Mouse (Mus musculus): Measurements from ENCODE around the gene Rad50. TPM values are rescaled to one million over a fixed set of nuclear protein-coding genes. Genes with fewer than 3 reads are reported as not detected.

Gene Rad50
- polyA plus RNA-seq (2015; fragmentation: Nextera tagmentation; extraction: Ambion mirVana), result 33.2 and 33.6 TPM in 2 replicates

DNA sequence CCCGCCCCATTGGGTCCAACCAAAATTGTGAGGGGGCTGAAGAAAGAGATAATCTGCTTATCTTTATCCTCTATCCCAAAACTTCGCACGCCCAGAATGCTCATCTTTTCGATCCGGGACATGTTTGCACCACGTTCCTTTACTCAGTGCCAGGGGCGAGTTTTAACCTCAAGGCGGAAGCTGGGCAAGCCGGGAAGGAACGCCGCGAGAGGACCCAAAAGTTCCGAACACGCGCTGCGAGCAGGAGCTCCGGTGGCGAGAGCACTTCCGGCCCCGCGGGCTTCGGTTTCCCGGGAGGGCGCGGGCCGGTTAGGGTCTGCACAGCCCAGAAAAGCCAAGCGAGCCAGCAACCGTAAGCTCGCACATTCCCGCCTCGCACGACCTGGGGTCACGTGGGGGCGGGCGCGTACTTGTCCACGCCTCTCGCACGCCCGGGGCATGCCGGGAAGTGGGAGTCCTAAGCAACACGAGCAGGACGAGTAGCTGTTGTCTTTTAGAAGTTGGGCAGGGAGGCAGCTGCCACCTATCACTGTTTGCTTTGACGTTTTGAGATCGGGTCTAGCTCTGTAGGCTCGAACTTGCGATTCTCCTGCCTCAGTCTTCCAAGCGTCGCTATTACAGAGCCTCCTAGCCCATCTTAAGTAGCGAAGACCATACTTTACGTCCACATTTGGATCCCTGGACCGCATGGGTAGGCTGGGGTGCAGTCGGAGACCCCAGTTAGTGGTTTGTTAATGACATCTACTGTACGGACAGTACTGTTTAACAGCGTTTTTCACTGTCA is at the start of gene Rad50:
Rad50 (minus strand) TSS at position 386 of the 784 bp plus-strand sequence.
- 4% methylated on average over 55 of the region's 55 CpGs for WGBS
- H3K9ac ChIP-seq, result peak within 1 kb of the TSS; percentile 87
- H3K36me3 ChIP-seq, result peaks cover 6% of the 10 kb centered on the region; the same call in 1 of the 2 replicates
- peak within 1 kb of the TSS; percentile 74 for H3K4me3 ChIP-seq
- H3K4me1 ChIP-seq, result peaks cover 6% of the 10 kb centered on the region
- peak; percentile 91 for ATAC-seq (ENCODE audit: insufficient number of reproducible peaks, insufficient read depth, low FRiP score, low TSS enrichment, low read depth)
- H3K9me3 ChIP-seq, result no peaks in the 10 kb centered on the region
- H3K27me3 ChIP-seq, result no peaks in the 10 kb centered on the region
- peak within 1 kb of the TSS; percentile 87 for H3K4me2 ChIP-seq
- peak within 1 kb of the TSS; percentile 92 for H3K27ac ChIP-seq

DNA sequence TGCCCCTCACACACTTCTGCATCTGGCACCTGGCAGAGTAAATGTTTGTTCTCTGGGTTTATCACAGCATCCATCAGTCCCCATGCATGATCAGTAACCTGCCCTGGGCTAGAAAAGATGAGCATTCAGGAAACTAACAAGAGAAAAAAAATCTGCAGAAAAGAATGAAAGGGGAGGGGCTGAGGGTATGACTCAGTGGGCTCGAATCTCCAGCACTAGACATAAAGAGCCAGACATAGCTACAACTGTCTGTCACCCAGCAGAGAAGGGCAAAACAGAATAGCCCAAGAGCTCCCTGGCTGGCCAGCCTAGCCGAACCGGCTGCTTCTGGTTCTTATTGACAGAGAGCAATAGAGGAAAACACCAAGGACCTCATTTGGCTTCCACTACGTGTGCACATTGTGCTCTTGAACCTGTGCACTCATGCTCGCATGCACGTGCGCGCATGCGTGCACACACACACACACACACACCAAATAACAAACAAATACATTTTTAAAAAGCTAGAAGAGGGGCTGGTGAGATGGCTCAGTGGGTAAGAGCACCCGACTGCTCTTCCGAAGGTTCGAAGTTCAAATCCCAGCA is 48.0 kb upstream of the Rad50 start:
- Histone ChIP-seq H3K9ac (no peak overlapping the region), H3K27ac (no peak overlapping the region), H3K4me3 (no peak overlapping the region), H3K4me2 (no peak overlapping the region), H3K9me3 (no peaks in the 10 kb centered on the region), H3K36me3 (no peaks in the 10 kb centered on the region), H3K27me3 (peaks cover 7% of the 10 kb centered on the region), H3K4me1 (peaks cover 15% of the 10 kb centered on the region)
- WGBS, result 81% methylated on average over 12 of the region's 12 CpGs
- no peak for ATAC-seq (ENCODE audit: insufficient number of reproducible peaks, insufficient read depth, low FRiP score, low TSS enrichment, low read depth)

DNA sequence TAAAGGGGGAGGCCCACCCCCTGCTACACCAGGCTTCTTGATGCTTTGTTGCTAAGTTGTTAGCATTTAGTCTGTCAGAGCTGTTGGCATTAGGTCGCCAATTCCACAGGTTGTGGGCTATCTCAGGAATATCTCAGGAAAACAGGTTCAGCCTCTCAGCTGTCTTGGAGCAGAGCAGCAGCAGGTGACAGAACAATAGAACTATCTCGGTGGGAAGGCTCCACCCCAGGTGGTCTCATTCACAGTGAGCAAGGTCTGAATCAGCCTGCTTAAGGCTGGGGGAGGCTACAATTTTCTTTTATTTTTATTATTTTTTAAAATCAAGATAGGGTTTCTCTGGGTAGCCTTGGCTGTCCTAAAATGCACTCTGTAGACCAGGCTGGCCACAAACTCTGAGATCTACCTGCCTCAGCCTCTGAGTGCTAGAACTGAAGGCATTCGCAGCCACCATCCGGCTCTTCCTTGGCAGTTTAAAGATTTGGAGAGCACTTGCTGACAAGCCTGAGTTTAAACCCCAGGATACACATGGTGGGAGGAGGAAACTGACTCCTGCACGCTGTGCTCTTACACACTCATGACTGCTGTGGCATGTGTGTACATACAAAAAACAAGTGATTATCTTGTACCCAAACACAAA is 42.7 kb upstream of the Rad50 start:
- H3K4me2 ChIP-seq, result no peak overlapping the region
- 55% methylated on average over 5 of the region's 5 CpGs for WGBS
- H3K4me3 ChIP-seq, result no peak overlapping the region
- H3K4me1 ChIP-seq, result 0 out of 2 replicates have a peak, but pooled peaks cover 2% of the 10 kb centered on the region
- no peak for ATAC-seq (ENCODE audit: insufficient number of reproducible peaks, insufficient read depth, low FRiP score, low TSS enrichment, low read depth)
- H3K27ac ChIP-seq, result no peak overlapping the region
- no peak overlapping the region for H3K9ac ChIP-seq
- no peaks in the 10 kb centered on the region for H3K9me3 ChIP-seq
- no peaks in the 10 kb centered on the region for H3K27me3 ChIP-seq
- no peaks in the 10 kb centered on the region for H3K36me3 ChIP-seq

DNA sequence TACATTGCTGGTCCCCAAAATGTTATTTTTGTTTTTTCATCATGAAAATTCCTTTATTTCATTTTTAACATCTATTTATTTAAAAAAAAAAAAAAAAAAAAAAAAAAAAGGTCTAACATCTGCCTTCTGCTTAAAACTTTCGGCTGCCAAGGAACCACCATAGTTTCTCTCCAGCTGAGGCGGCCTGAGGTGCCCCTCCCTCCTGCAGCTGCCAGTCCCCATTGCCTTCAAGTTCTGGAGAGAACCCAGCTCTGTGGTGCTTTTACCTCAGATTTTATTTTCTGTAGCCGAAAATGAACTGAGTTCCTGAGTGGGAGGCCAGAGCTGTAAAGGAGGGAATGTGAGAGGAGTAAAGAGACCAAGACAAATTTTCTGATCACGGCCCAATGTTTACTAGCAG is 42.2 kb upstream of the Rad50 start:
- Histone ChIP-seq H3K27me3 (no peaks in the 10 kb centered on the region), H3K27ac (no peak overlapping the region), H3K4me3 (no peak overlapping the region), H3K36me3 (no peaks in the 10 kb centered on the region), H3K9ac (no peak overlapping the region), H3K4me1 (0 out of 2 replicates have a peak, but pooled peaks cover 2% of the 10 kb centered on the region), H3K9me3 (no peaks in the 10 kb centered on the region), H3K4me2 (no peak overlapping the region)
- 53% methylated on average over 4 of the region's 4 CpGs for WGBS
- ATAC-seq (ENCODE audit: insufficient number of reproducible peaks, insufficient read depth, low FRiP score, low TSS enrichment, low read depth), result no peak

DNA sequence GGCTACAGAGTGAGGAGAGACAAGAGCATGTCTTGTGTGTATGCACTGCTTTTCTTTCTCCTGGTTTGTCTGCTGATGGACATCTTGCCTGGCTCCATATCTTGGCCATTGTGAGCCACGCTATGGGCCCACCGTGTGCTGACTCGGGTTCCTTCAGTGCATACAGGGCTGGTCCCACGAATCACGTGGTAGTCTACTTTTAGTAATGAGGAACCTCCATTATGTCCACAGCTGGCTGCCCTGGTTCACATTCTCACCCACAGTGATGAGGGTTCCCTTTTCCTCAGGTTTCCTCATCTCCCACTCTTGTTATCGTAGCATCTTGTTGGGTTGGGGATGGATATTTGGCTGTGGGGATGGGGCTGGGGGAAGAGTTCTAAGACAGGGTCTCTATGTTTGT is 41.5 kb upstream of the Rad50 start:
- no peaks in the 10 kb centered on the region for H3K36me3 ChIP-seq
- H3K4me2 ChIP-seq, result no peak overlapping the region
- WGBS, result 88% methylated on average over 6 of the region's 6 CpGs
- H3K27ac ChIP-seq, result no peak overlapping the region
- H3K9me3 ChIP-seq, result no peaks in the 10 kb centered on the region
- H3K27me3 ChIP-seq, result no peaks in the 10 kb centered on the region
- H3K4me3 ChIP-seq, result no peak overlapping the region
- 0 out of 2 replicates have a peak, but pooled peaks cover 2% of the 10 kb centered on the region for H3K4me1 ChIP-seq
- H3K9ac ChIP-seq, result no peak overlapping the region
- ATAC-seq (ENCODE audit: insufficient number of reproducible peaks, insufficient read depth, low FRiP score, low TSS enrichment, low read depth), result no peak

DNA sequence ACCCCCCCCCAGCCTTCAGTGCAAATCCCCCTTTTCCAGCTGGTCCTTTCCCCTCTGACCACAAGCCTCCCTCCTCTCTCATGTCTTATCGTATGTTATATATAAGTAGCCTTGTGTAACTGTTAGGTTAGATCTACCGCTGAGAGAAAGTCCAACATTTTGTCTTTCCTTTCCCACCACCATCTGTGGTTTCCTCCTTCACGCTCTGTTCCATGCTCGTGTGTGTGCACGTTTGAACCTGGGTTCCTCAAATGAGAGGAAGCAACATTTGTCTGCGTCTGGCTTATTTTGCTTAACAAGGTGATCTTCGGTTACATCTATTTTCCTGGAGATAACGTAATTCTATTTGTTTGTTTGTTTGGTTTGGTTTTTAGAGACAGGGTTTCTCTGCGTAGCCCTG is 40.9 kb upstream of the Rad50 start:
- no peak overlapping the region for H3K9ac ChIP-seq
- WGBS, result 82% methylated on average over 9 of the region's 9 CpGs
- ATAC-seq (ENCODE audit: insufficient number of reproducible peaks, insufficient read depth, low FRiP score, low TSS enrichment, low read depth), result no peak
- no peak overlapping the region for H3K4me2 ChIP-seq
- H3K27ac ChIP-seq, result no peak overlapping the region
- H3K4me1 ChIP-seq, result 0 out of 2 replicates have a peak, but pooled peaks cover 2% of the 10 kb centered on the region
- H3K9me3 ChIP-seq, result no peaks in the 10 kb centered on the region
- no peak overlapping the region for H3K4me3 ChIP-seq
- H3K27me3 ChIP-seq, result no peaks in the 10 kb centered on the region
- no peaks in the 10 kb centered on the region for H3K36me3 ChIP-seq

DNA sequence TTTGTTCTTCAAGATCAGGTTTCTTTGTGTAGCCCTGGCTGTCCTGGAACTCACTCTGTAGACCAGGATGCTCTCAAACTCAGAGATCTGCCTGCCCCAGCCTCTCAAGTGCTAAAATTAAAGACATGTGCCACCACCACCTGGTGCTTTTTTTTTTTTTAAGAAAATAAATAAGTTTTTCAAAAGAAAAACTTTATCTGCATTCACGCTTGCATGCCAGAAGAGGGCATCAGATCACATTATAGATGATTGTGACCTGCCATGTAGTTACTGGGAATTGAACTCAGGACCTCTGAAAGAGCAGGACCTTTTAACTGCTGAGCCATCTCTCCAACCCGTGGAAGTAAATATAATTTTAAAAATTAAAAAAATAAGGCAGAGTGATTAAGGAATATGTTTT is 38.1 kb upstream of the Rad50 start:
- no peaks in the 10 kb centered on the region for H3K36me3 ChIP-seq
- no peak overlapping the region for H3K9ac ChIP-seq
- H3K4me2 ChIP-seq, result no peak overlapping the region
- ATAC-seq (ENCODE audit: insufficient number of reproducible peaks, insufficient read depth, low FRiP score, low TSS enrichment, low read depth), result no peak
- no peaks in the 10 kb centered on the region for H3K27me3 ChIP-seq
- no peak overlapping the region for H3K4me3 ChIP-seq
- 87% methylated on average over 2 of the region's 2 CpGs for WGBS
- H3K4me1 ChIP-seq, result 0 out of 2 replicates have a peak, but pooled peaks cover 2% of the 10 kb centered on the region
- H3K9me3 ChIP-seq, result no peaks in the 10 kb centered on the region
- H3K27ac ChIP-seq, result no peak overlapping the region

DNA sequence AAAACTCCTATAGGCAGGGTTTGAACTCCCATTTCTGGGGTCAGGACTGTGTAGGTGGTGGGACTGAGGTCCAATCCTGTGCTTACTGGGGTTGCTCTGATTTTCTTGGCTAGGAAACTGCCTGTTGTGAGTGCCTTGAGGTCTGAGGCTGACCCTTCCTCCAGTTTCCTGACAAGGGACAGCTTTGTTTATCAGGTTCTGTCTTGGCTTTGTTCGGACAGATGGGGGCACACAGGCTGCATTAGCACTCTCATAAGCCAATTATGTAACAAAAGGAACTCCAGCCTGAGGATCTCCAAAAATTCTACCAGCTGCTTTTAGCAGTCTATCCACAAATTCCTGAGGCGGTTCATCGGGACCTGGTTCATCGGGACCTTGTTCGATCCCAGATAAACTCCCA is 35.2 kb upstream of the Rad50 start:
- no peaks in the 10 kb centered on the region for H3K36me3 ChIP-seq
- no peak overlapping the region for H3K4me3 ChIP-seq
- H3K4me1 ChIP-seq, result no peaks in the 10 kb centered on the region
- no peak for ATAC-seq (ENCODE audit: insufficient number of reproducible peaks, insufficient read depth, low FRiP score, low TSS enrichment, low read depth)
- no peak overlapping the region for H3K4me2 ChIP-seq
- 9% methylated on average over 5 of the region's 5 CpGs for WGBS
- no peaks in the 10 kb centered on the region for H3K9me3 ChIP-seq
- H3K27ac ChIP-seq, result no peak overlapping the region
- H3K27me3 ChIP-seq, result no peaks in the 10 kb centered on the region
- H3K9ac ChIP-seq, result no peak overlapping the region

DNA sequence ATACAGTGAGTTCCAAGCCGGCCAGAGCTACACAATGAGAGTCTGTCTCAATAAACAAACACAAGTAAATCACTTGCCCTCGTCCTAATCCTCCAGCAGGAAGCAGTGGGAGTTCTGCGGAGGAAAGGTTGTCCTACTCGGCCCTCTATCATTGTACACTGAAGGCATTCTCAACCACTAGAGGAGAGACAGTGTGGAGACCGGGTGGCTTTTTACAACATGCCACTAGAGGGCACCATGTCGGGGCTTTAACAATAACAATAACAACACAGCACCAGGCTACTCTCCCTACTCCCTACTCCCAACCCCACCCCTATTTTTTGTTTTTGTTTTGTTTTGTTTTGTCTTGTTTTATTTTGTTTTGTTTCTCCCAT is 30.4 kb upstream of the Rad50 start:
- no peak overlapping the region for H3K4me3 ChIP-seq
- H3K27ac ChIP-seq, result no peak overlapping the region
- no peaks in the 10 kb centered on the region for H3K9me3 ChIP-seq
- no peak overlapping the region for H3K4me2 ChIP-seq
- H3K9ac ChIP-seq, result no peak overlapping the region
- no peaks in the 10 kb centered on the region for H3K27me3 ChIP-seq
- H3K36me3 ChIP-seq, result no peaks in the 10 kb centered on the region
- WGBS, result 42% methylated on average over 6 of the region's 6 CpGs
- H3K4me1 ChIP-seq, result no peaks in the 10 kb centered on the region
- ATAC-seq (ENCODE audit: insufficient number of reproducible peaks, insufficient read depth, low FRiP score, low TSS enrichment, low read depth), result no peak

DNA sequence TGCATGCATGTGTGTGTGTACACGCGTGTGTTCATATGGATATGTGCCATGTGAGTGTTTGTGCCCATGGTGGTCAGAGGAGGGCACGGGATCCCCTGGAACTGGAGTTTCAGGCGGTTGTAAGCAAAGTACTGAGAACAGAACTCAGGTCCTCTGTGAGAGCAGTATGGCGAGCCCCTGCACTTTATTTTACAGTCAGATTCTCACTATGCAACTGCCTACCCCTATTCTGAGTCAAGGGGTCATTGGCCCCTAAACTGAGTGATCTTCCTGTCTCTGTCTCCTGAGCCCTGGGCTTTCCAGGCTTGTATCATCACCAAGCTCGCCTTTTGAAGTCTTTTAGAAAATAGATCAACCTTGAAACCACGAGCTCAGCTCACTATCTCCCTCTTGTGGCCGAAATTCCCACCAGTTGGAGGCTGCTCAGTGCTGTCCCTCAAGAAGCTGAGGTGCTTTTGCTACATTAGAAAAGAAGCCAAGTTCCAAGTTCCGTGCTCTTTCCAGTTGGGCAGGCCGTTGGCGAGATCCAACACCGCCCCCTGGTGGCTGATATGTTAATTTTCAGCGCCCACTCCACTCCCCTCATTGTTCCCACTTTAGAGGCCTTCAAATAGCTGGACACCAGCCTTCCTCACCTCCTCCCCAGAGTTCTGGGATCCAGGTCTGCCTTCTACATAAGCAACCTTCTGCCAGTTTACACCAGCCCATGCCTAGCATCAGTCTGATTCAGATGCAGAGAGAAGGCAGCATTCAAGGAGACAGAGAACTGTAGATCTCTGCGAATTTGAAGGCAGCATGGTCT is 29.9 kb upstream of the Rad50 start:
- no peaks in the 10 kb centered on the region for H3K36me3 ChIP-seq
- no peak overlapping the region for H3K4me2 ChIP-seq
- no peak for ATAC-seq (ENCODE audit: insufficient number of reproducible peaks, insufficient read depth, low FRiP score, low TSS enrichment, low read depth)
- H3K9me3 ChIP-seq, result no peaks in the 10 kb centered on the region
- H3K27me3 ChIP-seq, result no peaks in the 10 kb centered on the region
- 47% methylated on average over 14 of the region's 14 CpGs for WGBS
- H3K4me3 ChIP-seq, result no peak overlapping the region
- no peak overlapping the region for H3K9ac ChIP-seq
- H3K4me1 ChIP-seq, result no peaks in the 10 kb centered on the region
- no peak overlapping the region for H3K27ac ChIP-seq

DNA sequence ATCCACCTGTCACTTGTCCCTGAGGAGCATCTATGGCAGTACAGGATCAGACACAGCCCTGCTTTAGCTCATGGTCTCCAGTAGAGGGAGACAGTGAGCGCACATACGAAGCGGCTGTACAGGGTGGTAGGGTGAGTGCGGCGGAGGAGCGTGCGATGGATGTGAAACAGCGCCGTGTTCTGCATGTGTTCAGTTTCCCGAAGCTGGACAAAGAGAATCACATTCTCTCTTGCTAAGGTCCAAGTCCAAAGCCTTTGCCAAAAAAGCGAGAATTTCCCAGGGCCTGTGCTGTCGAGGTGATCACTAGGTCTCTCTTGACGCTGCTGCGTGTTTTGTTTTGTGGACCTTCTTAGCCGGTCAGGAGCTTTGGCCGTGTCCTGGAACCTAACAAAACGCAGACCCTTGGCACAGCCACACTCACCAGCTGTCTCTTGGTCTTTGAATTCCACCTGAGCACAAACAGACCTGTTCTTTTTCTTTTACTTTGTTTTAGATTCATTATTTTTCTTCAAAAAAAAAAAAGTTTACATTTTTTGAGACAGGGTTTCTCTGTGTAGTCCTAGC is 28.6 kb upstream of the Rad50 start:
- H3K9ac ChIP-seq, result 0 out of 2 replicates have a peak overlapping the region, but pooled peaks have one; percentile 32

More for the DNA sequence above, 28.6 kb upstream of the Rad50 start:
- Histone ChIP-seq H3K4me3 (peak overlapping the region; percentile 25), H3K36me3 (no peaks in the 10 kb centered on the region), H3K27ac (no peak overlapping the region), H3K9me3 (no peaks in the 10 kb centered on the region), H3K27me3 (no peaks in the 10 kb centered on the region), H3K4me2 (peak overlapping the region; percentile 54), H3K4me1 (no peaks in the 10 kb centered on the region)
- 24% methylated on average over 17 of the region's 17 CpGs for WGBS
- no peak for ATAC-seq (ENCODE audit: insufficient number of reproducible peaks, insufficient read depth, low FRiP score, low TSS enrichment, low read depth)
